Mouse (Mus musculus) c-Kit-negative CD71-positive TER-119-positive erythroid progenitor cells, embryonic 14.5 days (primary cell): ENCODE data around the gene Trim43c.
"Not testable (repeated sequence)": the region's sequence is repeated elsewhere in the genome, so short reads cannot be mapped to it uniquely, and the experiment has no call there.

Experiments
- DNase-seq: peaks from one replicate; pipeline ENCODE4 v3.0.0-alpha.2; 2013; ENCODE audit warnings: low read depth, low spot score

Trim43c gene

DNA sequence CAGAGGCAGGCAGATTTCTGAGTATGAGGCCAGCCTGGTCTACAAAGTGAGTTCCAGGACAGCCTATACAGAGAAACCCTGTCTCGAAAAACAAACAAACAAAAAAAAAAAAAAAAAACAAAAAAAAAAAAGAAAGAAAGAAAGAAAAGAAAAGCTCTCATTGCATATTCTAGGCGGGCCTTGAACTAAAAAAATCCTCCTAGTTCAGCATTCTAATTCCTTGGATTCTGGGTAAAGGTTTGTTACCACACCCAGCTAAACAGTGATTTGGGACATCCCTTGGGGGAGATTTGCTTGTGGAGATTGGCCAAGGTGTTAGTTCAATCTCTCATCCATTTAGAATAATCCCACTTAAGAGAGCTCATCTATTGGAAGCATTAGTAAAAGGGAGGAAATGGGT is at the start of gene Trim43c:
Gene Trim43c (plus strand): TSS at position 301 of the 400 bp plus-strand sequence.
- DNase-seq, result not testable (repeated sequence)

DNA sequence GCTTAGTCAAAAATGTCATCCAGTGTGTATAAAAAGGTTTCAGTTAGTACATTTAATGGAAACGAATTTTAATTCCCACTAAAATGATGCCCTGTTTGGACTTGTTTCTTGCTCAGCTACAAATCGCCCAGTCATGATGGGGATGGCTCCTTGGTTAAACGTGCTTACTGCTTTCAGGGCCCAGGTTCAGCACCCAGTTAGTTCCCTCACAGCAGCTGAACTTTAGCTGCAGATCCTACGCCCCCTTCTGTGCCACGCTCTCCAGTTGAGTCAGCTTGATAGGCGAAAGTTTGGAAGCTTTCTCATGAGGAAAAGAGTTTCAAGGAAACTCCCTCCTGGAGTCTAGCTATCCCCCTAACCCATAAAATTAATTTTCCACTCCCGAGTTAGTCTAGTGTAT is 14.1 kb downstream of the Trim43c start:
- DNase-seq, result not testable (repeated sequence)

DNA sequence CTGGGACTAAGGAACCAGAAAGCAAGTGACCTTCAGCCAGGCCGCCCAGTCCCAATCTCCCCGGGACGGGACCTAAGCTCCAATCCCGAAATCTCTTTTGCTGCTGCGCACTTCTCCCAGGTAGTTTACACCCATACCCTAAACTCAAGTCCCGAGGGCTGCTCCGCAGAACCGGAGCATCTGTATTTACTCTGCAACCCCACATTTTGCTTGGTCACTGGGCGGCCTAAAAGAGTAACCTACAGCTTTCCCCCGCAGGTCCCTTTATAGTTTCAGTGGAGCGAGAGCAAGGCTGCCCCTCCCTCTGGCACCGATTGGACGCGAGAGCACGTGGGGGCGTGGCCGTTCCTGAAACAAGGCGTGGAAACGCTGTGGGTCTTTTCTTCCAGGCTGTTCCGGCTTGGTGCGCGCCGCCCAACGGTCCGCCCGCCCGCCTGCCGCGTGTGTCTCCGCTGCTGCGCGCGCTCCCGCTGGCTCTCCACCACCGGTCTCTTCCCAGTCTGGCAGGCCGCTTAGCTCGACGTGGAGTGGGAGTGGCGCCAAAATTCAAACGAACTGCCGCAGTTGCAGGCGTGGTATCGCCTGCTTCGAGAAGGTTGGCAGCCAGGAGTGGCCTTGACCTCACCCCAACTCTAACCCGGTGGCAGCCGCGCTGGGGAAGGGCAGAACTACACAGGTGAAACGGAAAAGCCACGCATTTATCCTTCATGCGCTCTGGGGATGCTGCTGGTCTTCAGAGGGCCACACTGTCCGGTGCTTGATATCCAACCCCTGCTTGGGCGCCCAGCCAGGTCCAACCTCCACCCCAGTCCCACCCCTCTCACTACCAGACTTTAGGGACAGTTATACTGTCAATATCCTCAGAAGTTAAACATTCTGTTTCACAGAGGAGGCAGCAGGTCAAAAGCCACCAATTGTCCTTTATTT is 19.9 kb downstream of the Trim43c start:
- DNase-seq, result peak; percentile 33
